Mouse (Mus musculus): ENCODE measurements around the gene Ppp1r14b. TPM values are rescaled to one million over a fixed set of nuclear protein-coding genes. Genes with fewer than 3 reads are reported as not detected.
"Not testable (repeated sequence)": the region's sequence is repeated elsewhere in the genome, so short reads cannot be mapped to it uniquely, and the experiment has no call there.

Ppp1r14b gene
- polyA plus RNA-seq, 1 experiment: 78.5 TPM

- no peak for DNase-seq (ENCODE audit: low read depth)
Measured at GRCm38 (mm10) chr19:6975537-6976521, 1.1 kb downstream of the Ppp1r14b start, which contains the start of gene Plcb3. TSS of gene Plcb3 (minus strand) at chr19:6976470.

GRCm38 (mm10) chr19:6977759-6978638, 3.2 kb downstream of the Ppp1r14b start:
- DNase-seq (ENCODE audit: low read depth): no peak

- DNase-seq (ENCODE audit: low read depth): no peak
Measured at GRCm38 (mm10) chr19:6978639-6978974, 3.8 kb downstream of the Ppp1r14b start.

GRCm38 (mm10) chr19:6979001-6979479, 4.3 kb downstream of the Ppp1r14b start:
- no peak for DNase-seq (ENCODE audit: low read depth)

GRCm38 (mm10) chr19:6979486-6980380, 5.0 kb downstream of the Ppp1r14b start:
- DNase-seq (ENCODE audit: low read depth): peak; percentile 92

DNA sequence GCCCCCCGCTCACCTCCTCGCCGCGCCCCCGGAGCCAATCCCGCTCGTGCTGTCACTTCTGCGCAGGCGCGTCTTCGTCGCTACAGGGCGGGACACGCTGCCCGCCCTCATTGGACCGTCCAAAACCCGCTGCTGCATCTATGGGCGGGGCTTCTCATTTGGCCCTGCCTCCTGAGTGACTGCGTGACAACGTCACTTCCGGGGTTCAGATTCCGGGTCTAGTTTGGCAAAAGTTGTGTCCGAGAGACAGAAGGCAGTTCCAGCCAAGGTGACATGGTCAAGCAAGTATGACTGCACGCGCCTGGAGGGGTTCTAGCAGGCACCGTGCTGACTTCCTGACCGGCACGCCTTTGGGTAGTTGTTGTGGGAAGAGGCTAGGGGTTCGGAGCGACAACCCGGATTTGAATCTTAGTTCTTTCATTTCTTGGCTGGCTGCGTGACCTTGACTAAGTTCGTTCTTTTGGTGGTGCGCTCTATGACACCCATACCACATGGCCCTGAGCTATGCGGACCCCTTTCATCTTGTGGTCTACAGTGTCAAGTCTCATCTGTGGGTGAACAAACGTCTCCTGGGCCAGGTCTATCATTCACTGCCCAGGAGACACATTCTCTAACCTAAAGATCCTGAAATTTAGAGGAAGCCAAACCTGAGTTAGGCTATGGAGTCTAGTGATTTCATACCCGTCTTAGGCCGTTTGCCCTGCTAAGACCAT, 5.8 kb downstream of the Ppp1r14b start, which contains the start of gene Fkbp2:
Fkbp2 (minus strand) TSS at position 121 of the 713 bp plus-strand sequence.
- peak; percentile 80 for DNase-seq (ENCODE audit: low read depth)

DNA sequence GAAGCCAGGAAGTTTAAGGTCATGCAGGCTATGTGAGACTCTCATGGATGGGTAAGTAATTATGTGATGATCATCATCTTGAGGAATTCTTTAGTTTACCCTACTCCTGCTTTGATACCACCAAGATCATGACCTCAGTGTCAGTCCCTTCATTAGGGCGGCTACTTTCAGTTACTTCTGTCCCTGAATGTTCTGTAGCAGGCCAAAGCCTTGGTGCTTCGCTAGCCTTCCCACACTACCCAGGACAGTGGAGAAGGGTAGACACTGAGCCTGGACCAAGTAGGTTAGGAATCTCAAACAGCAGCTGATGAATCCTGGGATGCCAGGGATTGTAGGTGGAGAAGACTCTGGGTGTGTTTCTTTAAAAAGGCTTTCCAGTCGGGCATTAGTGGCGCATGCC, 6.7 kb downstream of the Ppp1r14b start:
- DNase-seq (ENCODE audit: low read depth): no peak

GRCm38 (mm10) chr19:6983621-6984020, 8.9 kb downstream of the Ppp1r14b start:
- DNase-seq (ENCODE audit: low read depth): no peak

DNA sequence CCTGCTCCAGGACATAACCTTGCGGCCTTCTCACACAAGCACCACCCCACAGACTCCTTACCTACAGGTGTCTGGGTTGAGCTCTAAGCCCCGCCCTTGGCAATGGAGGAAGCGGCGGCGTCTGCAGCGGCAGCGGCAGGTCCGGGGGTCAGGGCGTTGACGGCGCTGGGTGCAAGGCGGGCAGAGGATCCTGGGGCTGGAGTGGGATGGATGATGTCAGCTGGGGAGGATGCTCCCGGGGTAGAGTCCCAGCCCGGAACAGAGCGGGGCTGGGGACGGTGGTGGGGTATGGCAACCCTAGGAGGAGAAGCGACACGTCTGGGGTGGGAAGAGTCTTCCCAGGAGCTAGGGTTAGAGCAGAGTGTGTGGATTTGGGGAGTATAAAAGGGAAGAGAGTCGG, 10.5 kb downstream of the Ppp1r14b start:
- DNase-seq (ENCODE audit: low read depth): no peak

DNA sequence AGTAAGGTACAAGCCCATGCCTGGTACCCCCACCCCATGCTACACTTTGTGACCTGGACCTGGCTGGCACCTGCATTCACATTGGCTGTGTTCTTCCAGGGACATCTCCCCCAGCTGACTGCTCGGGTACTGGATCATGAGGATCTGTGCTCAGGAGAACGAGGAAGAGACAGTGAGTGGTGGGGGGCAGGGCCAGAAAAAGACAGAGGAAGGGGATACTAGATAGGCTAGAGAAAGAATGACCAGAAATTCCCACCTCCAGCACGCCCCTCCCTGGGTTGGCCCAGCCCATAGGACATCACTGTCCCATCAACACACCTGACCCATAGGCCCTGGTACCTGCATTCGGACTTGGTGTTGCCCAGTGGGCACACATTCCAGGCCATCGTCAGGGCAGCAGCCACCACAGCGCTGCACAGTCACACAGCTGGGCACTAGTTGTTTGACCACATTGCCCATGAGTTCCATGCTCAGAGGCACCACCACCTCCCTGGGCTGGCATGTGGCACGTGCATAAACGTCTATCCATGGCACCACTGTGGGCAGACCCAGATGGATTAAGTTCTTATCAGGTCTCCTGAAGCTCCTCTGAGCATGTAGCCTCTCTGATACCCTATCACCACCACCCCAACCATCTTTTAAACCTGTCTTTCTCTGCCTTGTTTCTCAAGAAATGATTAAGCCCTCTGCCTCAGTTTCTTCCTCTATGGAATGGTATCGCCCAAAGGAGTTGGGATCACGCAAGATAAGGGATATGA, 11.4 kb downstream of the Ppp1r14b start:
- no peak for DNase-seq (ENCODE audit: low read depth)

DNA sequence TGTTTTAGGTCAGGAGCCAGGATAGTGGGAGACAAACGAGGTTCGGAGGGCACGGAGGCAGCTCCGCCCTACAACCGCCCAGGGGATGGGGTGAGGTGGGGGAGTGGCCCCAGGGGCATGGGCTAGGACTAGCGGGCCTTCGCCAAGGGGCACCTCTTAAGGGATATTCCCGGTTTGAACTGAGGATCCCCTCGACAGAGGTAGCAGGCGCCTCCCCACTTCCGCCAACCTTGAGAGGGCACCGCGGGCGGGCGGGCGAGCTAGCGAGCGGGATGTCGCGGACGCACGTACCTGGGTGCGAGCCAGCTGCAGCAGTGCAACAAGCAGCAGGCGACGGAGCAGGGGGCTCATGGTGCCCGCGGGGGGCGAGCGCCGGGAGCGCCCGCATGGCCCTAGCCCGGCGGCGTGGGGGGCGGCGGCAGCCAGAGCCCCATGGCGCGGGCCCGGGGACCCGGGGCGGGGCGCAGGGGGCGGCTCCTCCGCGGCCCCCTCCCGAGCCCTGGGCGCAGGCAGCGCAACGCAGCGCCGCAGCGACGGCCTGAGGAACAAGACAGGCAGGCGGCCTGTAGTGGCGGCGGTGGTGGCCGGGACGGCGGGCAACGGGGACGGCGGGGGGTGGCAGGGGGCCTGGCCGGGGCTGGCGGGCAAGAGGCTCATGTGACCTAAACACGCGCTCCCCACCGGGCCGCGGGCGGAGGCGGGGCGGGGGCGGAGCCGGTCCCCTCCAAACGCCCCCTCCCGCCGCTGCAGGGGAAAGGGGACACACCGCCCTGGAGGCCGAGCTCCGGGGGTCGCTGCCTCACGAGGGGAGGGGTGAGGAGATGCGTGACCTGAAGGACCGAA, 12.5 kb downstream of the Ppp1r14b start, which contains the start of gene Vegfb:
Vegfb (minus strand) TSS at position 591 of the 843 bp plus-strand sequence.
- DNase-seq (ENCODE audit: low read depth): no peak

GRCm38 (mm10) chr19:6987904-6988285, 13.1 kb downstream of the Ppp1r14b start:
- no peak for DNase-seq (ENCODE audit: low read depth)

- DNase-seq (ENCODE audit: low read depth): no peak
Measured at GRCm38 (mm10) chr19:6989251-6989650, 14.5 kb downstream of the Ppp1r14b start.

DNA sequence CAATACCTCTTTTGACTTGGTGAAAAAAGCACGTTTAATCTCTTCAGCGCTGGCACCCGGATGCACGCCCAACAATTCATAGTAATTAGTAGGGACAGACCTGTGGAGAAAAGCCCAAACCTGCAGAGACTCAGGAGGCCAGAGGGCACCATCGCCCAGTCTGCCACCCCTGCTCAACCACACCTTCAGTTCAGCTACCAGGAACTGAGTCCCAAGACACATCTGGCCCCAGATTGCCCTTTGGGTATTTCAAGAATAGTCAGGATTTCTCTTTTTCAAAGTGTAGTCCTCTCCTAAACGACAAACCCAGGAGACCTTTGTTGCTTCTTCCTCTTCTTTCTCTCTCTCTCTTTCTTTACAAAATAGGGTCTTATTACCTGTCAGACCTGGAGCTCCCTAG, 15.9 kb downstream of the Ppp1r14b start:
- no peak for DNase-seq (ENCODE audit: low read depth)

DNA sequence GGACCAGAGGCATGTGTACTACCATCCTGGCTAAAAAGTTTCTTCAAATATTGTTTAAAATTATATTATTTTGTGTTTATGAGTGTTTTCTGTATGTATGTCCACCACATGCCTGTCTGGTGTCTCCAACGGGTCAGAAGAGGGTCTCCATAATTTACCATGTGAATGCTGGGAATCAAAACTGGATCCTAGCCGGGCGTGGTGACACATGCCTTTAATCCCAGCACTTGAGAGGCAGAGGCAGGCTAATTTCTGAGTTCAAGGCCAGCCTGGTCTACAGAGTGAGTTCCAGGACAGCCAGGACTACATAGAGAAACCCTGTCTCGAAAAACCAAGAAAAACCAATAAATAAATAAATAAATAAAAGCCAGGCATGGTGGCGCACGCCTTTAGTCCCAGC, 16.4 kb downstream of the Ppp1r14b start:
- DNase-seq (ENCODE audit: low read depth): not testable (repeated sequence)

DNA sequence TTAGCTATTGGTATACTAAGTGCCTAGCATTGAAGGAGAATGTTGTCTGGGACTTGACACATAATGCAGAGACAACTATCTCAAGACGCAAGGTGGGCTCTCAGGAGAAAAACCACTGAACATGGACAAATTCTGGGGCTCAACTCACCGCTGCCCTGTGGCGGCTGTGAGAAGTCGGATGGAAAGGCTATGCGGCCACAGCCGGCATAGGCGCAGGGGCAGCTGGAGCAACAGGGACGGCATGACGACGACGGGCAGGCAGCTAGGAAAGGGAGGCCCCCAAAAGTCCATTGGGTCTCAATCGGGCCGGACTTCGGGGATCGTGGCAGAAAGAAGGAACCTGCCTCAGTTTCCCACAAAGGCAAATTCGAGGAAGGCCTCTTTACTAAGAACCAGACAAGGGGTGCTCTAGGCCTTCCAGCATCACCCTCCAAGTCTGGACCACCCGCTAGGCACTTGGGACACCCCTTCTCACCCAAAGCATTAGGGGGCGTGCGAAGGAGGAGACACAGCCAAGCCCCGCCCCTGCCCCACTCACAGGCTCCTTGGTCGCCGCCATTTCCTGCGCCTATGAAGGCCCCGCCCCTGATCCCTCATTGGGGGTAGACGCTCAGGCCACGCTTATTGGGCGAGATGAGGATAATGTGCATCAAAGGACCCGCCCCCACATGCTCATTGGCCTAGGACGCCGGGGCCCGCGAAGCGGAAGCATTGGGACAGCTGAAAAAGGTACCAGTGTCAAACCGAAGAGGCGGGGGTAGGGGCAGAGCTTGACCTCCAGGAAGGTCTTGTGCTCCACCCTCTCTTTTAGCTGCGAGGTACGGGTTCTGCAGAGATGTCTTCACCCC, 17.5 kb downstream of the Ppp1r14b start, which contains the start of gene Dnajc4:
Dnajc4 (minus strand) TSS at position 562 of the 848 bp plus-strand sequence.
- DNase-seq (ENCODE audit: low read depth): peak; percentile 70

DNA sequence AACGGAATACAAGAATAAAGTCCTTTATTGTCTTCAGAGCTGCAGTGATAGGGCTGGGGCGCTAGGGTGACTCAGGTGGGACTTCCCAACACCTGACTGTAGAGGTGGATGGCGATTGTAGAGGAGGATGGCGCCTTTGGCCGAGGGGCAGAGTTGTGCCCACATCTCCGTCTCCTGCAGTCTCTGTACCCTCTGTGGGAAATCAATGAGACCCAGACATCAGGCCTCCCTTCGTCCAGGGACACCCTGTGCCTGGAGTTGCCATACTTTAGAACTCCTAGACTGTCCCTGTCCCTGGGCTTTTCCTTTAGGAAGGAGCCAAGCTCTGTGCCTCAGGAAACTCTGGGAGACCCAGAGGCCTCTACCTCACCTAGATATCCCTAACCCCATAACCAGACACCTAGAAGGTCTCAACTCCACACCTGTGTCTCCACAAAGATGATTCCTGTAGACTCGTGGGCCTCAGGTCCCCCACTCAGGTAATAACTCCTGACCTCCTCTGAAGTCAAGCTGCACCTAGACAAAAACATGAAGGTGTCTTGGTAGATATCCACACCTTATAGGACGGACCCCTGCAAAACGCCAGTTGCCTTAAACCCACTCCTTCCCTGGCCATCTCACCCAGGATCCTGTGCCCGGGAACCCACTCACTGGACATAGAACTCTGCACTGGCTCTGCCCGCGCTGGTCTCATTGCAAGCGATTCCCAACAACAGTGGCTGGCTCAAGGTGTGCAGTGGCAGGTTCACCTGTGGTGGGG, 18.4 kb downstream of the Ppp1r14b start:
- no peak for DNase-seq (ENCODE audit: low read depth)

All from gonadal fat pad, adult 2 months (tissue).